Mouse (Mus musculus) midbrain, embryonic 10.5 days (tissue): Measurements from ENCODE around the gene Itgb1. TPM values are rescaled to one million over a fixed set of nuclear protein-coding genes. Genes with fewer than 3 reads are reported as not detected.

Source experiments
- DNase-seq: peaks from one replicate; pipeline ENCODE4 v3.0.0-alpha.2; 2017; ENCODE audit warnings: low spot score
- H3K27ac ChIP-seq: fragments of 300-500 bp; sonication (generic); replicated peaks from 2 replicates; pipeline ENCODE4 v1.5.1; 2016; ENCODE audit warnings: mild to moderate bottlenecking
- H3K27me3 ChIP-seq: fragments of 300-500 bp; sonication (generic); 2 replicates; pipeline ENCODE4 v1.6.1; 2016; ENCODE audit warnings: low read depth, mild to moderate bottlenecking; ENCODE audit not compliant: poor library complexity, severe bottlenecking
- H3K36me3 ChIP-seq: fragments of 300-500 bp; sonication (generic); 2 replicates; pipeline ENCODE4 v1.6.1; 2016; ENCODE audit warnings: mild to moderate bottlenecking, moderate library complexity
- H3K4me1 ChIP-seq: fragments of 300-500 bp; sonication (generic); 2 replicates; pipeline ENCODE4 v1.6.1; 2016
- H3K4me3 ChIP-seq: fragments of 300-500 bp; sonication (generic); 2 replicates; pipeline ENCODE4 v1.5.1; 2016; ENCODE audit warnings: mild to moderate bottlenecking, moderate library complexity
- H3K9me3 ChIP-seq: fragments of 300-500 bp; sonication (generic); replicated peaks from 2 replicates; pipeline ENCODE4 v1.6.1; 2016; ENCODE audit warnings: mild to moderate bottlenecking
- WGBS: fragments of 180-500 bp; shearing (Covaris S2); methylation state at CpG from one replicate; pipeline ENCODE4 v1.1.7; 2016; 5-methylcytosine and 5-hydroxymethylcytosine counted together
- polyA plus RNA-seq: library from polyadenylated mRNA; unstranded; fragments of >200 nt; fragmentation: Nextera tagmentation; extraction: Ambion mirVana; gene quantifications from 2 replicates; pipeline ENCODE4 v1.2.1, GENCODE M21; 2016

Gene Itgb1
- polyA plus RNA-seq, 1 experiment from 2014 or later: 123 TPM

DNA sequence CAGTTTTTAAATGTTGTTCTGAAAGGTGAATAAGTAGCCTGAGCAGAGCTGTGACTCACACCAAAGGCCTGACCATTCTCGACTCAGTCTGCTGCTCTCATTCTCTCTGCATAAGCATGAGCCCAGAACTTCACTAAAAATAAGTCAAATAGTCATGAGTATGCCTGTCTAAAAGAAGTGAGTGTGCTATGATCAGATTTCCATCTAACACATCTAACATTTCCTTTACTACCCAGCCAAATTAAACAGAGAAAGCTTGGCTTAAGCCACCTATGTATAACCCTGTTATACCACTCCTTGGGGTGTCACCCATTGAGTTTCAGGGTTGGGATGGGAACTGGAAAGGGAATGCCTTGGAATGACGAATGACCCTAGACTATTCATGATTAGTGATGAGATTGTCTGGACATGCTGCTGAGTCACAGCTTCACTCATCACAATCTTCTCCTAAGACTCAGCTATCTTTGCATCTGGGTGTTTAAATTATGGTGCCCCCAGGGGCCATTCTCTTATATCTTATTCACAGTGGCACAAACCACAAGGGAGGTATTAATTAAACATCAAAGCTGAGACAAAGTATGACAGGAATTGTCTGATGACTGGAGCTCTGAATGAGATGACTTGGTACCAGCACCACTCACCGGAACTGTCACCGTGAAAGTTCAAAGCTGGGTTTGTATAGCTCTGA lies 18.7 kb upstream of the Itgb1 start:
- H3K27me3 ChIP-seq: no peaks in the 10 kb centered on the region
- H3K9me3 ChIP-seq: no peaks in the 10 kb centered on the region
- no peak for DNase-seq
- H3K27ac ChIP-seq: no peak overlapping the region
- 90% methylated on average over 4 of the region's 4 CpGs for WGBS
- no peak overlapping the region for H3K4me3 ChIP-seq
- H3K36me3 ChIP-seq: no peaks in the 10 kb centered on the region
- no peaks in the 10 kb centered on the region for H3K4me1 ChIP-seq

DNA sequence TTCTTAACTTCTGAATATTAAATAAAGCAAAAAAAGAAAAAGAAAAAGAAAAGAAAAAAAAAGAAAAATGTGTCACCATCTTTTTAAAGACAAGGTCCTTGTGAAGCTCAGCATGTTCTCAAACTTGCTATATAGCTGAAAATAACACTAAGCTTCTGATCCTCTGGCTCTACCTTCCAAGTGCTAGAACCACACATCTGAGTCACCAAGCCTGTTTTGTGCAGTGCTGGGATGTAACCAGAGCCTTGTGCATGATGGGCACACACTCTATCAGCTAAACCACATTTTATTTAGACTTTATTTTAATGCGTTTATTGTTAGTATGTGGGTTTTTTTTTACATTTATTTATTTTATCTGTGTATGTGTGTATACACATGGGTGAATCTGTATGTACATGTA lies 13.6 kb upstream of the Itgb1 start:
- 90% methylated on average over 1 of the region's 1 CpGs for WGBS
- H3K9me3 ChIP-seq: no peaks in the 10 kb centered on the region

GRCm38 (mm10) chr8:128672441-128672840 lies 13.0 kb upstream of the Itgb1 start:
- WGBS: 84% methylated on average over 2 of the region's 2 CpGs

More for the DNA sequence above, 13.6 kb upstream of the Itgb1 start:
- Histone ChIP-seq H3K4me1 (no peaks in the 10 kb centered on the region), H3K27ac (no peak overlapping the region), H3K36me3 (no peaks in the 10 kb centered on the region), H3K27me3 (no peaks in the 10 kb centered on the region), H3K4me3 (no peak overlapping the region)
- DNase-seq: no peak

DNA sequence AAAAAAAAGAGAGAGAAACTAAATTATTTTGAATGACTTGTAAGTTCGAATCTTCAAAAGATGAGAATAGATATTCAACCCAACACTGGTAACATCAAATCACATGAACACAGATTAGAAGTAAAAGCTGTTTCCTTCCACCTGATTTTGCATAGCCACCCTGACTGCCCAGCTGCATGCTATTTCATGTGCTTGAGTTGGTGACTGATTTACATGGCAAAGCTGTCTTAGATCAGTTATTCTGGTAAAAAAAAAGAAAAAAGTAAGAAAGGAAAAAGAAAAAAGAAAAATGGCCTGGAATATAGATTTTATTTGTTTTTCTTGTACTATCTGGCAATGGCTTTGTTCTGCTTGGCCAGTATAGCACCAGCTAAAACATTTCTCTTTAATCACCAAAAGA lies 12.5 kb upstream of the Itgb1 start:
- WGBS: 87% methylated on average over 1 of the region's 1 CpGs
- Histone ChIP-seq H3K36me3 (no peaks in the 10 kb centered on the region), H3K4me1 (no peaks in the 10 kb centered on the region), H3K27me3 (no peaks in the 10 kb centered on the region), H3K4me3 (no peak overlapping the region), H3K27ac (no peak overlapping the region), H3K9me3 (no peaks in the 10 kb centered on the region)
- DNase-seq: no peak

More at GRCm38 (mm10) chr8:128672441-128672840, 13.0 kb upstream of the Itgb1 start:
- Histone ChIP-seq H3K36me3 (no peaks in the 10 kb centered on the region), H3K27ac (no peak overlapping the region), H3K4me1 (no peaks in the 10 kb centered on the region), H3K27me3 (no peaks in the 10 kb centered on the region), H3K9me3 (no peaks in the 10 kb centered on the region), H3K4me3 (no peak overlapping the region)
- no peak for DNase-seq

DNA sequence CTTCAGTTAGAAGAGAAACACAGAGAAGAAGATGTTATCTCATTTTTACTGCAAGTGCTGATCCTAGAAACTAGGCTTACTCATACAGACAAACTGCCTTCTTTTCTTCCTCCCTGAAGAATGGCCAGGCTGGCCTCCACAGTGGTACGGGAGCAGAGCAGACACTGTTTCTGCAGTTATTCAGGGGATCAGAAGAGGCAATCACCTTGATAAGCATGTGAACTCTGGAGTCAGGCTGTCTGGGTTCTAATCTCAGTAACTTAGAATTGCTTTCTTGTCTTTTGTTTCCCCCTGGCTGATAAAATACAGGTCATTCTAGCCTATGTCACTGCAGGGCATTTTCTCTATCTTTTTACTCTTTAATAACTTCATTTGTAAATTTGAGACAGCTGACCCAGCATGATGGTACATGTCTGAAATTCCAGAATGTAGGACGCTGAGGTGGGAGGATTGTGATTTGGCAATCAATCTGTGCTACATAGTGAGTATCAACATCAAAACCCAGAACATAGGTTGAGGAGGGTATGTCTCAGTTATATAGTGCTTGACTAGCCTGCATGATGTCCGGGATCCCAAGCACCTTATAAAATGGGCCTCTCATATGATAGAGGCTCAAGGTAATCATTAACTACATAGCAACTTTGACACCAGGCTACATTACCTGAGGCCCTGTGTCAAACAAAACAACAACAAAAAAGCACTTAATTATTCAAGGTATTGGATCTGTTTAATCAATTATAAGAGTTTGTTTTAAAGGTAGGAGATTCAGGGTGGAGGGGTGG lies 9.4 kb upstream of the Itgb1 start:
- H3K4me3 ChIP-seq: no peak overlapping the region
- no peaks in the 10 kb centered on the region for H3K4me1 ChIP-seq
- H3K27ac ChIP-seq: no peak overlapping the region
- DNase-seq: no peak
- no peaks in the 10 kb centered on the region for H3K27me3 ChIP-seq
- H3K9me3 ChIP-seq: no peaks in the 10 kb centered on the region
- no peaks in the 10 kb centered on the region for H3K36me3 ChIP-seq
- 90% methylated on average over 3 of the region's 3 CpGs for WGBS

- no peaks in the 10 kb centered on the region for H3K36me3 ChIP-seq
- H3K4me3 ChIP-seq: no peak overlapping the region
- DNase-seq: no peak
- peaks cover 6% of the 10 kb centered on the region for H3K4me1 ChIP-seq
- H3K27me3 ChIP-seq: no peaks in the 10 kb centered on the region
- no peak overlapping the region for H3K27ac ChIP-seq
- no peaks in the 10 kb centered on the region for H3K9me3 ChIP-seq
- 86% methylated on average over 2 of the region's 2 CpGs for WGBS
Measured at GRCm38 (mm10) chr8:128679909-128680308, 5.5 kb upstream of the Itgb1 start.

DNA sequence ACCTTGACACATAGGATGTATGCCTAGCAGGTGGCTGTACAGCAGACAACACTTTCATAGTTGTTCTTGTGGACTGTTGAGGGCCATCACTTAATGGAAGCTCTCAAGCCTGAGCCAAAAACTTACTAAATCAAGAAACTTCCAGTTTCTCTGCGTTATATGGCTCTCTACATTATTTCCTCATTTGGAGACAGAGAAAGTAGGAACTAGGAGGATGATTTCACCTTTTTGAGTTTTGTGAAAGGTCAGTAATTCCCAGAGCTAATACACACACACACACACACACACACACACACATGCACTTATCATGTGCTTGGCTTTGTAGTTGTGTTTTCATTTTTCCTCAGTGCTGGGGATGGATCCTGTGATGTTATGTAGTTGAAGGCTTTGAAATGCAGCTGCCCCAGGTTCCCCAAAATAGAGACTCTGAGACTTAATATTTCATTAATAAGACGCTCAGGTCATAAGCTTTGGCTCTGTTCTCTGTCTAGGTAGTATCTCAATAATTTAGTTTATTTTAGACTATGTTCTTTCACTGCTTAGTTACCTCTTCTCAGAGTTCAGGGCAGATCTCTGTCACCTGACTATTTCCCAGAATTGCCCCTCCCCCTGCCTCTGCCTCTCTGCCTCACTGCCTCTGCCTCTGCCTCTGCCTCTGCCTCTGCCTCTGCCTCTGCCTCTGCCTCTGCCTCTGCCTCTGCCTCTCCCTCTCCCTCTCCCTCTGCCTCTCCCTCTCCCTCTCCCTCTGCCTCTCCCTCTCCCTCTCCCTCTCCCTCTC lies 4.7 kb upstream of the Itgb1 start:
- no peak overlapping the region for H3K27ac ChIP-seq
- WGBS: 94% methylated on average over 2 of the region's 2 CpGs
- peaks cover 7% of the 10 kb centered on the region for H3K4me1 ChIP-seq
- H3K27me3 ChIP-seq: no peaks in the 10 kb centered on the region
- DNase-seq: no peak
- H3K4me3 ChIP-seq: no peak overlapping the region
- H3K36me3 ChIP-seq: no peaks in the 10 kb centered on the region
- H3K9me3 ChIP-seq: no peaks in the 10 kb centered on the region

DNA sequence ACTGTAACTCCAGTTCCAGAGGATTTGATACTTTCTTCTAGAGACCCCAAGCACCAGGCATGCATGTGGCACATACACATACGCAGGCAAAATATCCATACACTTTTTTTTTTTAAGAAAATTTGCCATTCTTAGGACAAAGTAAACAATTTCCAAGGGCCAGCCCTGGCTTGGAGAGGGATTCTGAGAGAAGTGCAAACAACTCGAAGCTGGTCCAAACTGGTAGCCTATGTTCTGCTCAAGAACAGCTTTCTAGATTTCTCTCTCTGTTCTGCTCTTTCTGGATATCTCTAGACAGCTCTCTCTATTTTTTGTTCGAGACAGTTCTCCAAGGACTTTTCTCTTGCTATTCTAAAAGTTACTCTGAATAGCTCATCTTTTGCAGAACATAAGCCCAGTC lies 3.5 kb upstream of the Itgb1 start:
- 93% methylated on average over 3 of the region's 3 CpGs for WGBS
- Histone ChIP-seq H3K27me3 (no peaks in the 10 kb centered on the region), H3K4me1 (peaks cover 10% of the 10 kb centered on the region), H3K27ac (no peak overlapping the region), H3K9me3 (no peaks in the 10 kb centered on the region), H3K4me3 (no peak overlapping the region), H3K36me3 (no peaks in the 10 kb centered on the region)
- DNase-seq: no peak

GRCm38 (mm10) chr8:128684609-128685506 lies 596 bp upstream of the Itgb1 start:
- WGBS: 16% methylated on average over 25 of the region's 25 CpGs
- Histone ChIP-seq H3K9me3 (no peaks in the 10 kb centered on the region), H3K27ac (peak overlapping the region; percentile 100), H3K4me3 (peak overlapping the region; percentile 89), H3K27me3 (no peaks in the 10 kb centered on the region), H3K36me3 (no peaks in the 10 kb centered on the region), H3K4me1 (peaks cover 29% of the 10 kb centered on the region)
- DNase-seq: no peak

DNA sequence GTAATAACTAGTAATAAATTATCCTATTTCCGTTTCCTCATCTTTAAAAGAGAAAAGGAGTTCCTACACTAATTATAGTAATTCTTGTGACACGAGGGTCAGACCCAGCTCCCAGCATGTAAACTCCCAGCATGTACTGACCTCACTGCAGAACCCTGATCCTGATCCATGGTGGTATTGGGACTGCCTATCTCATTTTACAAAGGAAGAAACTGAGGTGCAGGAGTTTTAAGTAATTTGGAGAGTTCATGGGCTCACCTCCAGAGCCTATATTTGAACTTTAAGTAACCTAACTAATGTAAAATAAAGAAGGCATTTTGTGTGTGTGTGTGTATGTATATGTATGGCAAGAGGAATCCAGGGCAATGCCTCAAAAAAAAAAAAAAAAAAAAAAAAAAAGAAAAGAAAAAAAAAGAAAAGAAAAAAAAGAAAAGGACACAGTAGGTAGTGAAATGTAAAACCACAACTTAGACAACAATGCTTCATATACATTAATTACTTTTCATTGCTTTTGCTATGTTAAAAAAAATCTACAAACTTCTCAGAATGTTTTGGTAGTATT lies 1.1 kb downstream of the Itgb1 start:
- no peak for DNase-seq
- Histone ChIP-seq H3K27ac (peak overlapping the region; percentile 100), H3K4me3 (peak overlapping the region; percentile 89), H3K27me3 (no peaks in the 10 kb centered on the region), H3K36me3 (no peaks in the 10 kb centered on the region), H3K4me1 (peaks cover 37% of the 10 kb centered on the region), H3K9me3 (no peaks in the 10 kb centered on the region)
- 0% methylated on average over 2 of the region's 2 CpGs for WGBS

DNA sequence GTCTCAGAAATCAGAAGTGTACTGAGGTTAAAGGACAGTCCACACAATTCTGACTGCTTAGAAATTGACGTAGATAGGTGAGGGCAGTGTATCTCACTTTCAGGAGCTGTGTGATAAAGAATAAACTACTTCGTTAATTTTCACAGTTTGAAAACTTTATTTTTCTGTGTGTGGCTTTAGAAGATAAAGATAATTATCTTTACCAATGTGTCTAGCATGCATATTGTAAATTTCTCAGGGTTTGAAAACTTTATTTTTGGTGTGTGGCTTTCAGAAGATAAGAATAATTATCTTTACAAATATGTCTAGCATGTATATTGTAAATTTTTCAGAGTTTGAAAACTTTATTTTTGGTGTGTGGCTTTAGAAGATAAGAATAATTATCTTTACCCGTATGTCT lies 3.2 kb downstream of the Itgb1 start:
- no peaks in the 10 kb centered on the region for H3K36me3 ChIP-seq
- H3K27me3 ChIP-seq: no peaks in the 10 kb centered on the region
- H3K27ac ChIP-seq: no peak overlapping the region
- no peaks in the 10 kb centered on the region for H3K9me3 ChIP-seq
- 87% methylated on average over 3 of the region's 3 CpGs for WGBS
- H3K4me3 ChIP-seq: no peak overlapping the region
- H3K4me1 ChIP-seq: peaks cover 37% of the 10 kb centered on the region
- DNase-seq: no peak

- no peaks in the 10 kb centered on the region for H3K9me3 ChIP-seq
- 95% methylated on average over 1 of the region's 1 CpGs for WGBS
Measured at GRCm38 (mm10) chr8:128690056-128690455, 4.6 kb downstream of the Itgb1 start.

More at GRCm38 (mm10) chr8:128690056-128690455, 4.6 kb downstream of the Itgb1 start:
- H3K27ac ChIP-seq: no peak overlapping the region
- DNase-seq: no peak
- no peak overlapping the region for H3K4me3 ChIP-seq
- no peaks in the 10 kb centered on the region for H3K36me3 ChIP-seq
- peaks cover 36% of the 10 kb centered on the region for H3K4me1 ChIP-seq
- no peaks in the 10 kb centered on the region for H3K27me3 ChIP-seq
